Mouse (Mus musculus): ENCODE results near the gene Hsph1. TPM values are rescaled to one million over a fixed set of nuclear protein-coding genes. Genes with fewer than 3 reads are reported as not detected.

Gene Hsph1
- total RNA-seq, 4 experiments from 2014 or later = 95.3 to 315 (median 114) TPM

DNA sequence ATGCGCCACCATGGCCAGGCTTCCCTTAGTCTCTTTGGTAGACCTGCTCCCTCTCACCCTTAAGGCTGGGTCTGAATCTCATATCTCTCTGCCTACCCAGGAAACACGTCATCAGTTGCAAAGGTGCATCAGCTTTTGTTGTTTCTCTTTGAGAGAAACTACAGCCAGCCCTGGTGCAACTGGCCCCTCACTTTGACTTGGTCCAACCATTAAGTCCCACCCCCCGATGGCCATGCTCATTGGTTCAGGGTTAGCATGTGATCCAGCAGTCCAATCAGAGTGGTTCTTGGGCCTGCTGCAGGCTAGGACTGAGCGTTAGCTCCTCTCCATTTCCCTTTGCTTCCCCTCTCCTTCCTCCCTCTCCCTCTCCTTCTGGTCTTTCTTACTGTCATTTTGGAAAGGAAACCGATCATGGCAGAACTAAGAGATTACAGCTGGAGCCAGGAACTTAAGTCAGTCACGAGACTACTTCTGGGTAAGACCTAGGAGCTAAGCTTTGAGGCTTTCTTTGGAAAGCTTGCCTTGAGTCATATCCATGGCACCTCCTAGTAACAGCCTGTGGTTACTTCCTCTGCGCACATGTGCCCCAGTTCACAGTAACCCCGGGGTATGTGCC lies 5.2 kb upstream of the Hsph1 start:
- no peak for DNase-seq

DNA sequence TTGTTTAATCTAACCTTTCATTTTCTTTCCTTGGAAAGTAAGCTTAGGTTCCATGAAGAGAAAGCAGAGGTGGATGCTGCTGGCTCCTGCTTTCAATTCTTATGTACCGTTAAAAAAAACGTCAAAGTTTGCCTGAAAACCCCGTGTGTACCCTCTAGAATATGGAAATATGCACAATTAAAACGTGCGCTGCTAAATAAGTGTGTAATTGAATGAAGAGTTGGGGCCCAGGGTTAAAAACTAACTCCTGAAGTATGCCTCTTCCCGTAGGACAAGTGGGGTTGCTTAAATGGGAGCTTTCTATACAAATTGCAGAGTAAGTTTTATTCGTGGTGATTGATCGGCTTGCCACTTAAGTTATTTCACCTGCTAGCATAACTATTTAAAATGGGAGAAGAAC lies 1.1 kb upstream of the Hsph1 start:
- DNase-seq = no peak

DNA sequence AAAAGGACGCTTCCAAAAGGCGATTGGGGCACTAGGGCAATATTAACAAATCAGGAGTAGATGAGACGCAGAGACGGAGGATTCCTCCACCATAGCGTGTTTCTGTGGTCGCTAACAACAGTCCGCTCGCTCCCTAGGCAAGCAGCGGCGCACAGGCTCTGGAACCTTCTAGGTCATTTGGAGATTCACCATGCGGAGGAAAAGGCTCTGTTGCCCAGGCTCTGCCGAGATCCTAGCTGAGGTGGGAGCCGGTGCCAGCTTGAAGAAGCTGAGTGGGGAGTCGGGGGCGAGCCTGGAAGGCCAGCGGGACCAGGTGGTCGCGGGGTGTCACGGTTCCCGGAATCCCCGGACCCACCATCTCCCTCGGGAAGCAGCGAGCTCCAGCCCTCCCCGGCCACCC lies 620 bp downstream of the Hsph1 start:
- no peak for DNase-seq

- no peak for DNase-seq
Measured at GRCm38 (mm10) chr5:149634409-149635035, 1.7 kb downstream of the Hsph1 start.

DNA sequence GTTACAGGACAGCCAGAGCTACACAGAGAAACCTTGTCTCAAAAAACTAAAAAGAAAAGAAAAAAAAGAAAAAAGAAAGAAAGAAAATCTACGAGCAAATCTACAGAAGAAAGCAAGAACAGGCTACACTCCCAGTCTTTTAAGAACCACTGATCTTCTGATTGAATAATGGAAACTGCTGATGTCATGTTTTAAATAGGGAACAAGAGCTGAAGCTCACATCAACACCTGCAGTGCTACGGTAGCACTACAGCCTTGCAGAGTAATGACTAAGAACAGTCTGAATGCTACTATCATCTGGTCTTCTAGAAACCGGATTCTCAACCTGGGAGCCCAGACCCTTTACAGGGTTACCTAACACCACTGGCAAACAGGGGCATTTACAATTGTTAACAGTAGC lies 10.6 kb downstream of the Hsph1 start:
- DNase-seq = no peak

DNA sequence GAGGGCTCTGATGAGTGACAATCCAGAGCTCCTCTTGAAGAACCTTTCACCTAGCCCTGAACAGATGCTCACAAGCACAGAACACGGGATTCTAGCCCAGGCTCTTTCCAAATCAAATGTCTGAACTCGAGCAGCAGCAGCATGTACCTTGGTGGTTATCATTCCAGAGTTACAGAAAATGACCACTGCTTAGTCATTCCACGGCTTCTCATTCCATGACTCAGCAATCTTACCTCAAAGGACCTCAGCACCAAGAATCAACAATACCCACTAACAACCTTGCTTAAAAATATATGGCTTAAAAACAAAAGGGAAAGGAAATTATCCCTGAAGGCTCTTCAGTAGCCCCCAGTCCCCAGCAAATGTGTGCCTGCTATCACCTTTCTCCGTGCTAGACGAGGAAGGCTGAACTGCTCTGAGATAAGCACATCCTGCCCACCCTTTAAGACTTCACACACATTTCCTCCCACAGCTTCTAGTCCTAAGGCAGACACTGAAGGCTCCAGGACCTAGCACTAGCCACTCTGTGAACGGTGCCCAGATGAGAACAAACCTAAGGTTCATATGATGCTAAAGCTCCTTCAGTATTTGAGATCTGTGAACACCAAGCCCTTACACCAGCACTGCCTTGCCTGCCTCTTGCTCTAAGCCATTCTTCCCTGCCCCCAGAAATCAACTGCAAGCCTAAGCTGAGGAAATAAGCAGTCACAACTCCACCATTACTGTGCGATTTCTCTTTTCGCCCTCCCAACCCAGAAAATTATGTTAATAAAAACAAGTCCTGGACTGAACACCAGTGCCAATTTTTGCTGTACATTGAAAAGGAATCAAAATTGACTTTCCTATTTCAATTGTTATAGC lies 12.1 kb downstream of the Hsph1 start:
- no peak for DNase-seq

DNA sequence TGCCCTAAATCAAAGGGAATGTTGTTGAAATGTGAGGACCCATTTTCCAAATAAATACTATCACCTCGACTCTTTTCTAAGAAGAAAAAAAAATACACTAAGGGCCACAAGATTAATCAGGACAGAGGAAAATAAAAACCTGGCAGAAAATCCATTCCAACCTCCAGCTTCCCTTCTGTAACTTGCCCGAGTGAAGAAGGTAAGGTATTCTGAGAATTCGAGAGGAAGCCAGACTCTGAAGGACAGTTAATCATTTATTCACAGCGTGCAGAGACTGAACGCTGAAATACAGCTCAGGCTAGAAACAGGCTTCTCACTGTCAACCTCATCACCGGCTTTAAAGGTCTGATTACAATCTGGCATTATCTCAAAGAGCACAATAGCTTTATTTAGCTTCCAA lies 13.5 kb downstream of the Hsph1 start:
- DNase-seq = no peak

- DNase-seq = no peak
Measured at GRCm38 (mm10) chr5:149622152-149622551, 14.0 kb downstream of the Hsph1 start.

GRCm38 (mm10) chr5:149617776-149618425 lies 18.3 kb downstream of the Hsph1 start:
- DNase-seq = no peak

GRCm38 (mm10) chr5:149616817-149617216 lies 19.4 kb downstream of the Hsph1 start:
- no peak for DNase-seq

GRCm38 (mm10) chr5:149616138-149616537 lies 20.0 kb downstream of the Hsph1 start:
- no peak for DNase-seq

DNA sequence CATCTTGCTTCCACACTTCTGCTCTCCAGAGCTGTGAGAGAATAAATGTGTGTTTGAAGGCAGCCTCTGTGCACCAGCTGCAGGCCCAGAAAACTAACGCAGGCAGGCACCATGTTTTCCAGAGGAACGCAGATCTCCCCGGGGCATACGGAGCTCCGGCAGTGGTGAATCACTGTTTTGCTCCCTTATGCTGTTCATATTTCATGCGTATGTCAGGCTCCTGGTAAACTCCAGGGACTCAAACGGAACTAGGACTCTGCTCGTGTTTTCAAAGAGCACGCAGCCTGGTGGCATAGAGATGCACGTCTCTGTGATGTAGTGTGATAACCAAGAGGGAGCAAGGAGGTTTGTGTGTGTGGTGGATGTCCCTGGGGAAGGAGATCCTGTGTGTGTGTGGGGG lies 23.4 kb downstream of the Hsph1 start:
- no peak for DNase-seq

- DNase-seq = no peak
Measured at GRCm38 (mm10) chr5:149612165-149612518, 24.0 kb downstream of the Hsph1 start.

- no peak for DNase-seq
Measured at GRCm38 (mm10) chr5:149611476-149612164, 24.6 kb downstream of the Hsph1 start.

DNA sequence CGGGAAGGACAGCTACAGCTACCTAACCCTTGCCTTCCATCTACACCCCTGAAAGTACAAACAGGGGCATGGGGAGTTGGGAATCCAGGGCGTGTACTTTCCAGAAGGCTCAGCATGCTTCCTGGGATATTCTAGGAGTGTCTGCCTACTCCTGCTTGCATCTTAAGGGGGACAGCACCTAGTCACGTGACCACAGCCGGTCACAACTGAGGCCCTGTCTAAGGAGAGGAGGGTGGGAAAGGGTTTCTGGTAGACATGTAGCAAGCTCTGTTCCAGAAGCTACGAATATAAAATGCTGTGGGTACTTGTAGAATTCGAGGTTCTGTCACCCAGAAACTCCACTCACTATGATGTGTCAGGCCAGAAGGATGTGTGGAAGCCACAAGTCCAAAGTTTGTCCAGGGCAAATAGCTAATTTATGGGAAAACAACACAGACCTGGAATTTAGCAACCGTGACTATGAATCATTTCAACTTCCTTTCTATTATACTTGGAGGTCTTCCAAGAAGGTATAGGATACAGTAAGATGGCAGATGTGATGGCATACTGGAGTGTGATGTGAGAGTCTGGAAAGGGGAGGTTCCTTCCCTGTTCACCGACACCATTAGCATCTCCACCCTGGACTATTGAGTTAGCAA lies 29.0 kb downstream of the Hsph1 start:
- no peak for DNase-seq

- DNase-seq = no peak
Measured at GRCm38 (mm10) chr5:149603241-149603640, 32.9 kb downstream of the Hsph1 start.

DNA sequence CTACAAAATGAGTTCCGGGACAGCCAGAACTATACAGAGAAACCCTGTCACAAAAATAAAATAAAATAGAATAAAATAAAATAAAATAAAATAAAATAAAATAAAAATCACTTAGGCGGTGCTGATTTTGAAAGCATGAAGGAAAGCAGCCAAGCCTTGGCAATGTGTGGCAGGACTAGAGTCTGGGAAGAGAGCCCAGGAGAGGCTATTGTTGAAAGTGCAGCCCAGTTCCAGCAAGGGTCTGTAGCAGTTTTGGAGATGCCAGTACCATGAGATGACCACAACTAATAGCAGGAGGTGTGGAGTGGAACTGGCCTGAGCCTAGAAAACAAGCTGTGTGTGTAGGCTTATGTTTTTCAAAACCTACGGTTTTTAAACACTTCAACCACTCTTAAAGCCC lies 34.2 kb downstream of the Hsph1 start:
- DNase-seq = no peak

- no peak for DNase-seq
Measured at GRCm38 (mm10) chr5:149597351-149597750, 38.8 kb downstream of the Hsph1 start.

DNA sequence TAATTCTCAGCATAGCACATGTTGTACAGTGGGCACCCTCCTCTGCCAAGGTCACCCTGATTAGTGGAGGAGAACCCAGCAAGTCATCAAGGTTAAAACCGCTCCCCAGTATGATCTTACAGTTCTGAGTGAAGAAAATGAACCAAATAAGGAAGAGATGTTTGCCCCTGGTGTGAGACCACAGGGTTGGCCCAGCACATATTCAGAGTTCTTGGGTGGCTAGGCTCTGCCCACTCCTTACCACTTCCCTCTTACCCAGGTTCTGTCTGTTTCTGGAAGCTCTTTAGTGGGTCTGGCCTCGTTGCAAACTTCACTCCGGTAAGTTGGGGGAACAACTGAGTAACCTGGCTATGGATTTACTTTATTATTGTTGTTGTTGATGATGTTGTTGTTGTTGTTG lies 42.0 kb downstream of the Hsph1 start:
- DNase-seq = no peak

GRCm38 (mm10) chr5:149589932-149590331 lies 46.2 kb downstream of the Hsph1 start:
- no peak for DNase-seq

DNA sequence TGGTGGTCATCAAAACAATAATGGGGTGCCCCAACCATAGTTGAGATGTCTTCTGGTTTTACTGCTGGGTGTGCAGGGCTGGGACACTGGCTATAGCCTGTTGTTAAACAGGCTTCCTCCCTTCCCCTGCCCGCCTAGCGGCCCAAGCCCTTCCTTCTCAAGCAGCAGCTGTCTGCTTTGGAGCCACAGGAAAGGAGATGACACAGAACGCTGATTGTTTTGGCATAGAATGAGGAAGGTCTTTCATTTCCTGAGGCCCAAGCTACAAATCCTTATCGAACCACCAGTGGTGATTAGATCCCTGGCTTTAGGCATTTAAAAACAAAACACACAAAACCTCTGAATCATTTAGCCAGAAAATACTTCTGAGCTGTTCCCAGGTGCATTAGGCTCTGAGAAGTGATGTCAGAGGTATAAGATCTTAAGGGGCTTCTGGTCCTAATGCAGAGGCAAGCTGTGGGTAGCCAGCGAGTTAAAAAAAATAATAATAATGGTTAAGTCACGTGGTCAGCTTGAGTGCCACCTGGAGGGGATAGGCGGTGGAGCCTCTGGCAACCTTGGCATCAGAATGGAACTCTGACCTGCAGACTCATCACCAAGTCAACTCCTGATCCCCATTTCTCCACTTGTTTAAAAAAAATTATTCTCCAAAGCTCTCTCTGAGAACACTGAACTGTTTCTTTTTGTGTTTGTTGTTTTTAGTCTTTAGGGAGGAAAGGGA lies 47.2 kb downstream of the Hsph1 start:
- DNase-seq = no peak

All from adrenal gland, adult 8-10 months (tissue).